Mouse (Mus musculus): ENCODE data around the gene Spag6. TPM values are rescaled to one million over a fixed set of nuclear protein-coding genes. Genes with fewer than 3 reads are reported as not detected.

Gene Spag6
- polyA plus RNA-seq, 1 experiment from 2014 or later = 0.59 TPM

- H3K9me3 ChIP-seq = no peaks in the 10 kb centered on the region
- no peaks in the 10 kb centered on the region for H3K27me3 ChIP-seq (ENCODE audit: insufficient read depth, poor library complexity, severe bottlenecking)
- no peak overlapping the region for H3K27ac ChIP-seq
- H3K4me1 ChIP-seq (replicated peaks) = no peaks in the 10 kb centered on the region
- DNase-seq (ENCODE audit: low spot score) = no peak
- WGBS = 89% methylated on average over 4 of the region's 4 CpGs
- no peaks in the 10 kb centered on the region for H3K36me3 ChIP-seq
- H3K4me3 ChIP-seq = no peak overlapping the region
Observed at GRCm38 (mm10) chr2:18718521-18718920, 24.7 kb downstream of the Spag6 start.

- no peak overlapping the region for H3K27ac ChIP-seq
- no peaks in the 10 kb centered on the region for H3K9me3 ChIP-seq
- H3K27me3 ChIP-seq (ENCODE audit: insufficient read depth, poor library complexity, severe bottlenecking) = no peaks in the 10 kb centered on the region
- H3K4me3 ChIP-seq = no peak overlapping the region
- no peaks in the 10 kb centered on the region for H3K4me1 ChIP-seq (replicated peaks)
- 65% methylated on average over 3 of the region's 3 CpGs for WGBS
- no peak for DNase-seq (ENCODE audit: low spot score)
- H3K36me3 ChIP-seq = no peaks in the 10 kb centered on the region
Observed at GRCm38 (mm10) chr2:18722208-18722830, 28.5 kb downstream of the Spag6 start.

- Histone ChIP-seq H3K4me1 (replicated peaks) (no peaks in the 10 kb centered on the region), H3K9me3 (no peaks in the 10 kb centered on the region), H3K27ac (no peak overlapping the region), H3K4me3 (no peak overlapping the region), H3K36me3 (no peaks in the 10 kb centered on the region), H3K27me3 (ENCODE audit: insufficient read depth, poor library complexity, severe bottlenecking) (0 out of 2 replicates have a peak, but pooled peaks cover 4% of the 10 kb centered on the region)
- 80% methylated on average over 1 of the region's 1 CpGs for WGBS
- DNase-seq (ENCODE audit: low spot score) = no peak
Observed at GRCm38 (mm10) chr2:18724462-18724861, 30.6 kb downstream of the Spag6 start.

GRCm38 (mm10) chr2:18725880-18726279, 32.0 kb downstream of the Spag6 start:
- 0 out of 2 replicates have a peak, but pooled peaks cover 4% of the 10 kb centered on the region for H3K27me3 ChIP-seq (ENCODE audit: insufficient read depth, poor library complexity, severe bottlenecking)
- WGBS = 84% methylated on average over 4 of the region's 4 CpGs

DNA sequence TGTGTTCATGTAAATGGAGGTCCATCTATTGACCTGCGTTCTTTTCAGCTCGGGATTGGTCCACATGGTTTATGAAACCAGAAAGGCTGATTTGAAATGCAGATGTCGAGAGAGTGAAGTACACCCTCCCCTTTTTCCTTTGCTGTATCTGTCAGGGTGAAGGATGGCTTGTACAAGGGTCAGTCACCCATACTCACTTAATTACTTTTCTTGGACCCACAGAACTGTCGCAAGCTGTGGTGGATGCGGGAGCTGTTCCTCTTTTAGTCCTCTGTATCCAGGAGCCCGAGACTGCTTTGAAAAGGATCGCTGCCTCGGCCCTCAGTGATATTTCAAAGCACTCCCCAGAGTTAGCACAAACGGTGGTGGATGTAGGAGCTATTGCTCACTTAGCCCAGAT, 37.9 kb downstream of the Spag6 start:
- WGBS = 27% methylated on average over 9 of the region's 9 CpGs
- DNase-seq (ENCODE audit: low spot score) = peak; percentile 45
- Histone ChIP-seq H3K27ac (0 out of 2 replicates have a peak overlapping the region, but pooled peaks have one; percentile 62), H3K4me1 (replicated peaks) (peaks cover 30% of the 10 kb centered on the region), H3K36me3 (no peaks in the 10 kb centered on the region), H3K9me3 (no peaks in the 10 kb centered on the region), H3K4me3 (no peak overlapping the region), H3K27me3 (ENCODE audit: insufficient read depth, poor library complexity, severe bottlenecking) (0 out of 2 replicates have a peak, but pooled peaks cover 4% of the 10 kb centered on the region)

More at GRCm38 (mm10) chr2:18725880-18726279, 32.0 kb downstream of the Spag6 start:
- H3K4me1 ChIP-seq (replicated peaks) = no peaks in the 10 kb centered on the region
- no peak overlapping the region for H3K4me3 ChIP-seq
- no peak overlapping the region for H3K27ac ChIP-seq
- no peaks in the 10 kb centered on the region for H3K36me3 ChIP-seq
- no peak for DNase-seq (ENCODE audit: low spot score)
- no peaks in the 10 kb centered on the region for H3K9me3 ChIP-seq

- Histone ChIP-seq H3K9me3 (no peaks in the 10 kb centered on the region), H3K27me3 (ENCODE audit: insufficient read depth, poor library complexity, severe bottlenecking) (no peaks in the 10 kb centered on the region), H3K4me1 (replicated peaks) (peaks cover 30% of the 10 kb centered on the region), H3K4me3 (no peak overlapping the region), H3K27ac (peak overlapping the region; percentile 64), H3K36me3 (no peaks in the 10 kb centered on the region)
- no peak for DNase-seq (ENCODE audit: low spot score)
- WGBS = 41% methylated on average over 5 of the region's 5 CpGs
Observed at GRCm38 (mm10) chr2:18734394-18735127, 40.7 kb downstream of the Spag6 start.

- Histone ChIP-seq H3K9me3 (no peaks in the 10 kb centered on the region), H3K4me3 (no peak overlapping the region), H3K36me3 (no peaks in the 10 kb centered on the region), H3K27me3 (ENCODE audit: insufficient read depth, poor library complexity, severe bottlenecking) (no peaks in the 10 kb centered on the region), H3K27ac (no peak overlapping the region), H3K4me1 (replicated peaks) (peaks cover 22% of the 10 kb centered on the region)
- WGBS = 72% methylated on average over 8 of the region's 8 CpGs
- DNase-seq (ENCODE audit: low spot score) = no peak
Observed at GRCm38 (mm10) chr2:18737040-18737439, 43.2 kb downstream of the Spag6 start.

GRCm38 (mm10) chr2:18739216-18739615, 45.4 kb downstream of the Spag6 start:
- Histone ChIP-seq H3K4me3 (no peak overlapping the region), H3K4me1 (replicated peaks) (peaks cover 9% of the 10 kb centered on the region; the same call in 1 of the 2 replicates), H3K27me3 (ENCODE audit: insufficient read depth, poor library complexity, severe bottlenecking) (no peaks in the 10 kb centered on the region), H3K36me3 (no peaks in the 10 kb centered on the region), H3K9me3 (no peaks in the 10 kb centered on the region), H3K27ac (no peak overlapping the region)
- WGBS = 71% methylated on average over 2 of the region's 2 CpGs
- DNase-seq (ENCODE audit: low spot score) = no peak

- Histone ChIP-seq H3K27me3 (ENCODE audit: insufficient read depth, poor library complexity, severe bottlenecking) (peaks cover under 1% of the 10 kb centered on the region; the same call in 1 of the 2 replicates), H3K27ac (no peak overlapping the region), H3K9me3 (no peaks in the 10 kb centered on the region), H3K36me3 (no peaks in the 10 kb centered on the region), H3K4me1 (replicated peaks) (0 out of 2 replicates have a peak, but pooled peaks cover 5% of the 10 kb centered on the region), H3K4me3 (no peak overlapping the region)
- 77% methylated on average over 2 of the region's 2 CpGs for WGBS
- no peak for DNase-seq (ENCODE audit: low spot score)
Observed at GRCm38 (mm10) chr2:18756144-18756543, 62.3 kb downstream of the Spag6 start.

- WGBS = 78% methylated on average over 2 of the region's 2 CpGs
Observed at GRCm38 (mm10) chr2:18764846-18765245, 71.0 kb downstream of the Spag6 start.

DNA sequence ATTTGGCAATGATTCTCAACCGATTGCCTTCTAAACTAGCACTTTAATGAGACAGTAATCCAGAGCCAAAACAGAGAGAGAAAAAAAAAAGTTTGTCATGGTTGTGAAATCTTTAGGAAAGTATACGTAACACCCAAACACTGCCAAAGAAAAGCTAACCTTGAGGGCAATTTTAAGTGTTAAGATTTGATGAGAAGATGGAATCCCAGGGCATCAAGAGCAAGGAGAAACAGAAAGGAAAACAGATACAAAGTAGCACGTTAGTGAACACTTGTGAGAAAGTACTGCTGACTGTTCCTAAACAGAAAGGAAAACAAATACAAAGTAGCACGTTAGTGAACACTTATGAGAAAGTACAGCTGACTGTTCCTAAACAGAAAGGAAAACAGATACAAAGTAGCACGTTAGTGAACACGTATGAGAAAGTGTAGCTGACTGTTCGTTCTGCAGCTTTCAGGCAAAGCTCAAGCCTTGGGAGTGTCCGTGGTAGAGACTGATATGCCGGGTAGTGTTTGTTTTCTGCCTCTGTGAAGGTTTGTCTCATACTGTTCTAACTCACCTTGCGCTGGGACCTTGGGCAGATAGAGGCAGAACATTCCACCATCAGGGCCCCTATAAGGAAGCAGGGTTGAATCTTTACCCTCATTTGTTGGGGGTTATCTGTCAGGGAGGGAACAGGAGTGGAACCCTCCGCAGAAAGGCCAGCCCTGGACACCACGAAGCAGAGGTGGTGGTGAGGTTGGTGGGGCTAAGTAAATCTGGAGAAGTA, 71.8 kb downstream of the Spag6 start:
- WGBS = 63% methylated on average over 12 of the region's 12 CpGs
- Histone ChIP-seq H3K9me3 (no peaks in the 10 kb centered on the region), H3K36me3 (no peaks in the 10 kb centered on the region), H3K27ac (no peak overlapping the region), H3K27me3 (ENCODE audit: insufficient read depth, poor library complexity, severe bottlenecking) (peaks cover 16% of the 10 kb centered on the region), H3K4me3 (peak overlapping the region; percentile 77; the same call in 1 of the 2 replicates), H3K4me1 (replicated peaks) (peaks cover 11% of the 10 kb centered on the region)
- peak; percentile 8 for DNase-seq (ENCODE audit: low spot score)

More at GRCm38 (mm10) chr2:18764846-18765245, 71.0 kb downstream of the Spag6 start:
- H3K4me3 ChIP-seq = no peak overlapping the region
- no peak overlapping the region for H3K27ac ChIP-seq
- no peak for DNase-seq (ENCODE audit: low spot score)
- no peaks in the 10 kb centered on the region for H3K36me3 ChIP-seq
- no peaks in the 10 kb centered on the region for H3K9me3 ChIP-seq
- peaks cover 11% of the 10 kb centered on the region for H3K4me1 ChIP-seq (replicated peaks)
- peaks cover 16% of the 10 kb centered on the region for H3K27me3 ChIP-seq (ENCODE audit: insufficient read depth, poor library complexity, severe bottlenecking)

- no peaks in the 10 kb centered on the region for H3K36me3 ChIP-seq
- H3K4me1 ChIP-seq (replicated peaks) = peaks cover 11% of the 10 kb centered on the region
- H3K27ac ChIP-seq = peak overlapping the region; percentile 98
- H3K4me3 ChIP-seq = peak overlapping the region; percentile 77
- no peak for DNase-seq (ENCODE audit: low spot score)
- H3K27me3 ChIP-seq (ENCODE audit: insufficient read depth, poor library complexity, severe bottlenecking) = peaks cover 13% of the 10 kb centered on the region
- WGBS = 48% methylated on average over 4 of the region's 4 CpGs
- H3K9me3 ChIP-seq = peaks cover 5% of the 10 kb centered on the region; the same call in 1 of the 2 replicates
Observed at GRCm38 (mm10) chr2:18766441-18766820, 72.6 kb downstream of the Spag6 start.
